Comparison of ENCODE assay signal across 8 mouse cellular contexts in the genomic region with DNA sequence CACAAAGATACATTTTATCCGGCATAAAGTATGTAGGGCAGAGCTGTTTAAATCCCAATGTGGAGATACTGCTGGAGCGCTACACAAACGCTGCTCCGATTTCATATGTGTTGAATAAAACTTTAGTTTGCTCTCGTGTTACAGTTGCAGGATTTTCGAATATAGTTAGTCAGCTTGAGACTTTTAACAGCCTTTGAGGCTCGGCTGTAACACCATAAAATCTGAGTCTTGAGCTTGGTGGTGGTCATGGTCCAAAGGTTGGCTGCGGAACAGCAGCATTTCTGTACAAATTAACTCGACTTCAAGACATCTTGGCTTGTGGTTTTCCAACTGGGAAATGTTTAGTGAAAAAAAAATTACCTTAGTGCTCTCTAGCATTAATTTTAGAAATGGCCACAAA. TPM values are rescaled to one million over a fixed set of nuclear protein-coding genes. Genes with fewer than 3 reads are reported as not detected.
A peak's percentile ranks its signal among the peaks of the same experiment; 100 is the strongest.
DNase-seq lines count a peak whose midpoint lies in the region; ATAC-seq and TF ChIP-seq lines count a peak whose summit lies in the region.

No protein-coding gene starts in this region.

- no peaks in the 10 kb centered on the region for H3K9me3 ChIP-seq in heart, embryonic 13.5 days
- H3K9me3 ChIP-seq in neural tube, embryonic 15.5 days (replicated peaks): no peaks in the 10 kb centered on the region

- peak overlapping the region; percentile 89; the same call in 1 of the 2 replicates for H3K27ac ChIP-seq in heart, embryonic 13.5 days (replicated peaks)
- no peak overlapping the region; the same call in 1 of the 2 replicates for H3K27ac ChIP-seq in neural tube, embryonic 15.5 days (replicated peaks)

- H3K27me3 ChIP-seq in heart, embryonic 13.5 days (replicated peaks): no peaks in the 10 kb centered on the region
- no peaks in the 10 kb centered on the region for H3K27me3 ChIP-seq in neural tube, embryonic 15.5 days (replicated peaks)

- ATAC-seq in heart, embryonic 13.5 days (ENCODE audit: extremely low read depth, insufficient number of reproducible peaks, low FRiP score, low TSS enrichment): no peak
- no peak for ATAC-seq in neural tube, embryonic 15.5 days (ENCODE audit: low FRiP score)
- no peak for ATAC-seq in megakaryocyte-erythroid progenitor cell, adult 5-6 weeks (replicated peaks; ENCODE audit: low FRiP score, low TSS enrichment, poor library complexity, severe bottlenecking)
- no peak for ATAC-seq in CD4-positive, CD25-positive, alpha-beta regulatory T cell, adult 4 months

- H3K36me3 ChIP-seq in heart, embryonic 13.5 days: no peaks in the 10 kb centered on the region
- H3K36me3 ChIP-seq in neural tube, embryonic 15.5 days: no peaks in the 10 kb centered on the region

- peak overlapping the region; percentile 88 for H3K4me3 ChIP-seq in lung, adult 2 months (replicated peaks; ENCODE audit: extremely low read depth, low read depth, low read length)
- H3K4me3 ChIP-seq in heart, embryonic 13.5 days: peak overlapping the region; percentile 71
- peak overlapping the region; percentile 88 for H3K4me3 ChIP-seq in neural tube, embryonic 15.5 days (replicated peaks)

- 12% methylated on average over 9 of the region's 9 CpGs for WGBS in lung, adult 2 months
- WGBS in heart, embryonic 13.5 days: 41% methylated on average over 9 of the region's 9 CpGs
- WGBS in neural tube, embryonic 15.5 days: 35% methylated on average over 9 of the region's 9 CpGs

- TF ChIP-seq POLR2A in lung, adult 2 months (IDR thresholded peaks at IDR 0.05; ENCODE audit: borderline replicate concordance, extremely low read depth, low read depth, low read length): no peak

- H3K4me2 ChIP-seq in heart, embryonic 13.5 days: peak overlapping the region; percentile 74
- H3K4me2 ChIP-seq in neural tube, embryonic 15.5 days: peak overlapping the region; percentile 90

- no peak for DNase-seq in lung, adult 2 months
- no peak for DNase-seq in lung, postnatal 36 days
- DNase-seq in kidney, postnatal 25 days: peak; percentile 70 to 80
- DNase-seq in layer of hippocampus, postnatal 25 days (ENCODE audit: extremely low spot score in 1 of 2, low spot score in 1 of 2): no peak

- H3K4me1 ChIP-seq in lung, adult 2 months (ENCODE audit: control insufficient read depth, insufficient read depth, low read length): no peaks in the 10 kb centered on the region
- H3K4me1 ChIP-seq in heart, embryonic 13.5 days: peaks cover 10% of the 10 kb centered on the region
- H3K4me1 ChIP-seq in neural tube, embryonic 15.5 days: peaks cover 5% of the 10 kb centered on the region

- no peak for TF ChIP-seq CTCF in lung, adult 2 months (IDR thresholded peaks at IDR 0.05; ENCODE audit: insufficient read depth, low read length)

- peak overlapping the region; percentile 87 for H3K9ac ChIP-seq in heart, embryonic 13.5 days
- H3K9ac ChIP-seq in neural tube, embryonic 15.5 days (replicated peaks): no peak overlapping the region

RNA-seq across cellular contexts. Expression of gene Myo6, which starts 0.9 kb away (rescaled TPM):
- 21.7 and 25.1 TPM in 2 replicates for polyA plus RNA-seq in lung, adult 2 months (2012; rRNA removed)
- polyA plus RNA-seq in heart, embryonic 13.5 days (2015; fragmentation: Nextera tagmentation; extraction: Ambion mirVana): 10.1 TPM in 2 replicates
- polyA plus RNA-seq in neural tube, embryonic 15.5 days (2015; fragmentation: Nextera tagmentation; extraction: Ambion mirVana): 18.1 and 25.7 TPM in 2 replicates
- total RNA-seq in megakaryocyte-erythroid progenitor cell, adult 5-6 weeks (2014; fragmentation: Nextera tagmentation): 0.72 and 9.1 TPM in 2 replicates
- total RNA-seq in megakaryocyte-erythroid progenitor cell, adult 5-6 weeks (2017): 4.9 and 8.4 TPM in 2 replicates
- 10 to 100 TPM; 71.7 to 84.2 TPM for total RNA-seq in layer of hippocampus, postnatal 25 days (2021)
- polyA plus RNA-seq in CD4-positive, CD25-positive, alpha-beta regulatory T cell, adult 4 months (2017; shearing (Covaris generic)): 10 to 100 TPM; 16.3 to 24.3 TPM

Comparison
In these comparisons a context has a peak if more than half of its experiments do, and no peak if none do; other contexts are left out.
1. DNase-seq: peak in kidney, postnatal 25 days (2 of 2); none in lung, adult 2 months (single experiment), lung, postnatal 36 days (single experiment) and layer of hippocampus, postnatal 25 days (0 of 2).
2. Peak in every context shown above with its lines, with median percentiles within 50 percentile points of each other: H3K4me3 ChIP-seq.